Mouse (Mus musculus): ENCODE measurements around the gene Gm5916.

Gene Gm5916

DNA sequence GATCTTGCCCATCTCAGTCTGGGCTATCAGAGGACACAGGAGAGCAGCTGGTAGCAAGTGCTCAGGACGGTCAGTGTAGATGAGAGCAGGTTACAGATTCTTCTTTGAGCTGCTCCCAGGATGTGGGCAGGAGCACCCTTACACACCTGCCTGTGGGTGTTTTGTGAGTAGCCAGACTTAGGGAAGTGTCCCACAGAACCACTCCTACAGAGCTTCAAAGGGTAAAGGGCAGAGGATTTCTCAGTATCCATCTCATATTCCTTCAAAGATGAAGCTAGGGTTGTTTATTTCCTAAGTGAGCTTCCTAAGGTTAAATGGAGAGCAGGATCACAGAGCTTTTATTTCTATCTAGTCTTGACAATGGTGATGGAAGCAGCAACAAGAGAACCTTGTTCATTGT lies at the start of gene Gm5916:
TSS of gene Gm5916 (minus strand) at position 101 of the 400 bp plus-strand sequence.
- no peak for DNase-seq (ENCODE audit: low read depth, low spot score)
